Mouse (Mus musculus) urinary bladder, postnatal 10 days (tissue): ENCODE results near the gene Gpr137.
A peak's percentile ranks its signal among the peaks of the same experiment; 100 is the strongest.
"Not testable (repeated sequence)": the region's sequence is repeated elsewhere in the genome, so short reads cannot be mapped to it uniquely, and the experiment has no call there.

Experiments used
- DNase-seq: peaks from one replicate; pipeline ENCODE4 v3.0.0; 2022; ENCODE audit warnings: low spot score

Gpr137 gene

DNA sequence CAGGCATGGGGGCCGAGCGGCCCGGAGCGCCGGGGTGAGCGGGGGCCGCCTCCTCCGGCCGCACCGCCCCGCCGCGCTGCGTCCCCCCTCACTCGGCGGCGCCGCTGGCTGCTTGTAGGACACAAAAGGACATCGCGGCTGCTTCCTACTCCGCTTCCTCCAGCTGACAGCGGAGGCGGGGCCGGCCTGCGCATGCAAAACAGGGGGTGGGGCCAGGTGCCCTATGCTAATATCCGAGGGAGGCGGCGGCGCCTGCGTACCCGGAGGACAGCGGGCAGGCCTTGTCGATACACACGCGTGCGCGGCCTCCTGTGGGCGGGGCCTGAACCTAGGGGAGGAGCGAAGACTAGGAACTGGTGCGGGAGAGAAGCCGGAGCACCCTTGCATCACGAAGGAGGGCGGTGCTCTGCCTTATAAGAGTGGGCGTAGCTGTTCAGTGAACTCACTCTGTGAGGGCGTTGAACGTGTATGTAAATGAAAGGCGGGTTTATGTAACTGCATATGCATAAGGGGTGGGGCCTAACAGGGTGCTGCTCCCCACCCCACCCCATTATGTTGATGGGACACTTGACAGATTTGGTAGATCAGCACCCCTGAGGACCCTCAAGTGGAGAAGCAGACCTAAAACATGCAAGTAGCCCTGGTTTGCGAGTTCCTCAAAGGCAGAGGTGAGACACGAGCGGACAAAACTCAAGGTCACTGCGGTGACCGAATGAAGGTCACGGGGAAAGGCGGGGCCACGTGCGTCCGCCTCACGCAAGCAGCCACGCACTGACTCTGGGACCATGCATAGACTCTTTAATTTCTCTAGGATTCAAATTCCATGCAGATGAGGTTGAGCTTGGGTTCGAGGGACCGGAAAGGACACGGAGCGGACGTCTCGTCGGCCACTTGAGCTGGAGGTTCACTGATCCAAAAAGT is 20.4 kb downstream of the Gpr137 start, which contains the start of gene Esrra:
Gene Esrra, minus strand, starts transcription at position 167 of the 921 bp plus-strand sequence.
- peak; percentile 100 for DNase-seq

DNA sequence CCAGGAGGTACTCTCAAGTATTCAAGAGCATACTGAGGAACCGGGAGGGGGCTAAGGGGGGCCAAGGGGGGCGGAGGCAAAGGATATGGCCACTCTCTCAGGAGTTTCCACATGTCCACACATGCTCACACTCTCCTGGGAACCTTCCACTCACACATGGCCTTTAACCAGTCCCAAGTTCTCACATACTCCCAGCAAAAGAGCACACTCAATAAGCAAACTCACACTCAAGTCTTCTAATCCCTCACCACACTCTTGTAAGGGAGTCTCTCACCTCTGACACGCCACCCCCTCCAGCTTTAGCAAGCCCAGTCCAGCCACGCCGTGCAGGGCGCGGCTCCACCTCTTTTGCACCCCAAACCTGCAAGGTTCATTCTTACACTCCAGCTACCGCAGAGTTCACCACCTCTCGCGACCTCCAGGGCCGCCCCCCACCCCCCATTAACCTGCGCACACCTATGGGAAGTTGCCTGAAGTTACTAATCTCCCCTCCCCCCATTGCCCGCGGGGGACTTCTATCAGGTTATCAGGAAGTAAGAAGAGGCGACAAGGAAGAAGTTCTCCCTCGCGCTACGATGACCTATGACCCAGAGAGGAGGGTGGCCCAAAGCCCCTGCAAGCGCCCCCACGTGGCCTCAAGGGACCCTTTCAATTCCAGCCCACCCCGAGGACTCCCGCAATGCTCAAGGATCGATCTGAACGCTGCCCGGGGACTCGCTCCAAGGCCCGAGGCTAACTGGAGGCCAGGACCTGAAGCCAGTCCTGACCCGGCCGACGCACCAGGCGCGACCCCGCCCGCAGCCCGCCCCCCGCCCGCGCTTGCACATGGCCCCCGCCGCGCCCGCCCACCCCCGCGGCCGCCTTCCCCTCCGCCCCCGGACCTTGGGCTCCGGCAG is 21.3 kb downstream of the Gpr137 start:
- no peak for DNase-seq

DNA sequence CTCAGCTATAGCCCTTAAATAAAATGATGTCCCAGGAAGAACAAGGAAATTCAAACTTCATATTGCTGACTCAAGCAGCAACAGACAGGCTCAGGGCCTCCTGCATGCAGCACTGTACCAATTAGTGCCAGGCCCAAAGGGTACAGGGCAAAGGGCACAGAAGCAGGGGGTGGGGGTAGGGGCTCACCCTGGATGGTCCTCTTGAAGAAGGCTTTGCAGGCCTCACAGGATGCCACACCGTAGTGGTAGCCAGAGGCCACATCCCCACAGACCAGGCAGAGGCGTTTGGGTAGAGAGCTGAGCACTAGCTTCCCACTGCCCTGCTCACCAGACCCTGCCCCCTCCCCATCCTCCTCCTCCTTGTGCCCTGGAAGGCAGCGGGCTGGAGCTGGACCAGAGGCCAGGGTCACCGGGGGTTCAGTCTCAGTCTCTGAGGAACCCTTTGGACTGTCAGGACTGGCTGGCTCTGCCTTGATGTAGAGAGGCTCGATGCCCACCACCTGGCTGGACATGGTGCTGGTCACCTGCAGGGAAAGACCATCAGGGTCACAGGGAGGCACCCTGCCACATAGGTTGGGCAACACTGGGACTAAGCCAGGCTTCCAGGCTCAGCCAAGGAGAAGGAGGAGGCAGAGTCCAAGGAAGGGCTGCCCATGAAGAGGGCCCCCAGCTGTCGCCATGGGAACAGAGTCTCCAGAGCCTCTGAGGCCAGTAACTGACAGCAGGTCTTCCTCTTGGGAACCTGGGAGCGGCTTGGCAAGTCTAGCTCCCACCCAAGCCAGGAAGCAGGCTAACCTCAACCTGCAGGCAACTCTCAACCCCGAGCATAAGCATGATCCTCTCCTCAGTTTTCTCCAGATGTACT is 22.2 kb downstream of the Gpr137 start:
- no peak for DNase-seq

DNA sequence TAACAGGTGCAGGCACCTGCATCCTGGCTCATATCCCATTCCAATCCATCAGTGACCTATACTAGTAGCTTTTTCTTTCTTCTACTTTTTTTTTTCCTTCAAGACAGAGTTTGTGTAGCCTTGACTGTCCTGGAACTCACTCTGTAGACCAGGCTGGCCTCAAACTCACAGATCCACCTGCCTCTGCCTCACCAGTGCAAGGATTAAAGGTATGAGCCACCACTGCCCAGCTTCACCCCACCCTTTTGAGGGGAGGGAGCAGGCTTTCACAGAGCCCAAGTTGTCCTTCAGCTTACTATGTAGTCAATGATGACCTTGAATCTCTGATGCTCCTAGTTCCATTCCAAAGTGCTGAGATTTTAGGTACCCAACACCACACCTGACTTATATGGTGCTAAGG is 22.8 kb downstream of the Gpr137 start:
- DNase-seq: no peak

DNA sequence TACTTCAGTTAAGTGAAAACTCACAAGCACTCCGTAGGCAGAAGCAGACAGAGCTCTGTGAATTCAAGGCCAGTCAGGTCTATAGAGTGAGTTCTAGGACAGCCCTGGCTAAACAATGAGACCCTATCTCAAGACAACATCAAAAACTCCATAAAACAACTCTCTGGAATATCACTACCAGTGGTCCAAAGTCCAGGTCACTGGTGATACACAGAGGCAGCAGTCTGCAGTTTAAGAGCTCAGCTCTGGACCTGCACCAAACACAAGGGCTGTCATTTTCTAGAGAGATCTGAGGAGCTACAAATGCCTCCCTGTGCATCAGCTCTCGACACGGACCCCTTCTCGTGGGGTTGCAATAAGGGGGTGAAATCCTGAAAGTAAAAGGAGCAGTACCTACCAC is 24.0 kb downstream of the Gpr137 start:
- DNase-seq: no peak

DNA sequence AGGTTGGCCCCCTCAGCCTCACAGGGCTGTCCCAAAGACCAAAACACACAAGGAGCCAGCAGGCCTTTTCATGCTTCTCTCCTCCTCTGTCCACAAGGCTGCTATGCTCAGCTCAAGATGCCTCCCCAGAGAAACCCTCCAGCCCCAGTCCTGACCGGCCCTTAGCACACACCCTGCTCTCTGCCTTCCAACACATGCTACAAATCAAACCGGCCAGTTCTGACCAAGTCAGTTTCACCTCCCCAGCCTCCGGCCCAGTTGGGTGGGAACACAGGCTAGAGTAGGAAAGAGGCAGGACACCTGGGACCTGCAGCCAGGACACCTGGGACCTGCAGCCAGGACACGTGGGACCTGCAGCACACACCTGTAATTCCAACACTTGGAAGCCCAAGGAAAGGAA is 25.8 kb downstream of the Gpr137 start:
- no peak for DNase-seq

- DNase-seq: no peak
Measured at GRCm38 (mm10) chr19:6915276-6915675, 27.0 kb downstream of the Gpr137 start.

GRCm38 (mm10) chr19:6914540-6914939 is 27.7 kb downstream of the Gpr137 start:
- DNase-seq: no peak

DNA sequence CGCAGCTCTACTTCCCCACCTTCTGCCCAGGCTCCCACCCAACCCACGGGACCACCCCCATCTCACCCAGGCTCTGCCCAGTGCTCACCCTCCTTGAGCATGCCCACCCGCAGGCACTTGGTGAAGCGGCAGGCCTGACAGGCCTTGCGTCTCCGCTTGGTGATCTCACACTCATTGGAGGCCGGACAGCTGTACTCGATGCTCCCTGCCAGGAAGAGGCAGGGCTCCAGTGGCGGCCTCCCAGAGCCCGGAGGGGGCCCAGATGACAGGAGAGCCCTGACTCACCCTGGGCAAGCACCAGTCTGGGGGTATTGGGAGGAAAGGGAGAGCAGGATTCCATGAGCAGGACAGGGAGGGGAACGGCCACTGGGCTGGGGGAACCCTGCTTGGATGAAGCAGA is 28.3 kb downstream of the Gpr137 start:
- no peak for DNase-seq

- no peak for DNase-seq
Measured at GRCm38 (mm10) chr19:6913036-6913435, 29.2 kb downstream of the Gpr137 start.

DNA sequence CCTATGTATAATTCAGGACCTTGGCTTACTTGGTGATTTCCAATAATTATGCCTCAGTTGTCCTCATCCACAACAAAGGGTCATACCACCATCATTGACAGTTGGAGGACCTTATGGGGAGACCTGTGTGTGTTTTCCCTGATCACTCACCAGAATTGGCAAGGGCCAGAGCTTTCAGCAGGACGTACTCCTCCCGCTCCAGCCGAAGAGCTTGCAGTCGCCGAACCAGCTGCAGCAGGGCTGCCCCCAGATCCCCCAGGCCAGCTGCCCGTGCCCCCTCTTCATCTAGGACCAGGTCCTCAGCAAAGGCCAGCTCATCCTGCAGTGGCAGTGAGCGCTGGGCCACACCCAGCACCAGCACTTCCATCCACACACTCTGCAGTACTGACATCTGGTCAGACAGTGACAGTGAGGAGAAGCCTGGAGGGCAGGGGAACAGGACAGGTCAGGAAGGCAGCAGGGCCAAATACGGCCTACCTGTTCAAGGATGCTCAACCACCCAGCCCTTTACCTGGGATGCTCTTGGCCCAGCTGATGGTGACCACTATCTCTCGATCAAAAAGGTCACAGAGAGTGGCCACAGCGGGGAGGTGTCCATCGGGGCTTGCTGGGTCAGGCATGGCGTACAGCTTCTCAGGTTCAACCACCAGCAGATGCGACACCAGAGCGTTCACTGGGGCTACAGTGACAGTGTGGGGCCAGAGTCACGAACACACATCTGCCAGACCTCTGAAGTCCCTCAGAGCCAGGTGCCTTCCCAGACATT is 29.9 kb downstream of the Gpr137 start:
- no peak for DNase-seq

DNA sequence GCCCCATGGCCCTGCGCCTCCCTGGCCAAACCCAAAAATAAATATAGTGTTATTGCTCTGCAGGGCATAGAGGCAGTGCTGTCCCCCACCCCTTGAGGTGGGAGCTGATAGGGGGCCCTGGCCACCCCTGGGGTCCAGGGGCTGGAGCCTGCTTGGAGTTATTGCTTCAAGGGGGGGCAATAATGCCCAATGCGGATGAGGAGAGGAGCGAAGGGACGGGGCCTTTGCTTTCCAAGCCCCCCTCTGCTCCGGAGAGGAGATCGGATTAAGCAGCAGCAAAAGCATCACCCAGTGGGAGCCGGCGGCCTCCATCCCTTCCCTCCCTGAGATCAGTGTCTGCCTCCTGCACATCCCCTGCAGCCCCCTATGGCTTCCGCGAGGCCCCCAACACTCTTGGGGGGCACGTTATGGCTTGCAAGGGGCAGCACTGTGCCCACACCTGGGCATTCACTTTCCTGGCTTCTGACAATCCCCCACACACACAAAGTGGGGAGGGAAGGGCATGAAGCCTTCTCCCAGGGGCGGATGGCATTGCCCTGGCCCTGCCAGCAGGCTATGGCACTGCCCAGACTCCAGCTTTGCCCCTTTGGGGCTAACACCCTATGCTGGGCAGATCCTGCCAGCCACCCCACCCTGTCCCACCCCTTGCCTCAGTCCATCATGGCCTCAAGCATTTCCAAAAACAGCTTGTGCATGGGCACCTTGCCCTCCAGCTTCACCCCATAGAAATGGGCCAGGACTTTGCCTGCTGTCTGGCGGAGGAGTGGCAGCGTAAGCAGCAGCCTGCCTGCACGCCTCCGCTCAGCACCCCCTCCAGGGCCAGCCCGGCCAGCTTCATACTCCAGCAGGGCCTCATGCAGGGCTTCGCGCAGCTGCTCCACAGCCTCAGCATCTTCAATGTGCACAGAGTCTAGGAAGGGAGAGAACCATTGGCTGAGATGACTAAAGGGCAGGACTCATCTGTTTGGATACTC is 30.9 kb downstream of the Gpr137 start:
- no peak for DNase-seq

DNA sequence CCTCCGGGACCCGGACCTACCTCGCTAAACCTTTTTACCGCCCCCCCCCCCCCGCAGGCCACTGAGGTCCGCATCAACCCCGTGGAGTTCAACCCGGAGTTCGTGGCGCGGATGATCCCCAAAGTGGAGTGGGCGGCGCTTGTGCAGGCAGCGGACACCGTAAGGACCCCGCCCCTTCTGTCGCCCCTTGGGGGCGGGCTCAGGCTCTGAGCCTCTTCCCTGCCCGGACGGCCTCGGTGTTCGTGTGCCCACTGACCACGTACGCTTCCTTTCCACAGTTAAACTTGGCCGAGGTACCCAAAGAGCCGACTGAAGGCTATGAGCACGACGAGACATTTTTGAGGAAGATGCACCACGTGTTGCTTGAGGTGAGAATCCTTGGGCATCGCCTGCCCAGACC is 32.0 kb downstream of the Gpr137 start:
- DNase-seq: not testable (repeated sequence)

DNA sequence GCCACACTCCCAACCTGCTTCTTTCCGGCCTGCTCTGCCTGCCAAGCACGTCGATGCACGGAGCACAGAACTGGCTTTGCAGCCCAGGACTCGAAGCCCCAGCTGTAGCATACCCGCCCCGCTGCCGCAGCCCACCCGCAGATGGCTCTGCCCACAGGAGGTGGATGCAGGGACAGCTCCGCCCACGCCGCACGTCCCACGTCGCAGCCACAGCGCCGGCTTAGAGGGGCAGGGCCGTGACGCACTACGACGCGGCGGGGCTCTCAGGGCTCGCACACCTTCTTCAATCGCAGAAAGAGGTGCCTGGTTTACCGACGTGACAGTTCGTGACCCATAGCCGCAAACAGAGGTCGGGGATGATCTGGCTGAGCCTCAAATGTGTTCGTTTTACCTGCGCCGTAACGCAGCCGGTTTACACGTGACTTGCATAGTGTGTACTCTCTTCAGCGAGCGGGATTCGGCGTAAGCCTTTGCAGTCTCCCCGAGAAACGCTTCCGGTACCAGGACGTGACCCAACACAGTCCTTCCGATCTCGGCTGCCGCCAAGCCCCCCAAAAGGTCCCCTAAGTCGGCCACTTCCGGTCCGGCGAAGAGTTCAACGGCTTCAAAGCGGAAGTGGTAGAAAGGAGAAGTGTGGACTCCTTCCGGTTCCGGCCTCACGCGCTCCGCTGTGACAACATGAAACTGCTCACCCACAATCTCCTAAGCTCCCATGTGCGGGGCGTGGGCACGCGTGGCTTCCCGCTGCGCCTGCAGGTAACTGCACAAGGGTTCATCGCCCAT is 32.6 kb downstream of the Gpr137 start, which contains the start of the genes Trmt112 and Prdx5:
Gene Trmt112, plus strand, starts transcription at position 192 of the 783 bp plus-strand sequence.
Gene Prdx5, minus strand, starts transcription at position 600 of the 783 bp plus-strand sequence.
- peak; percentile 66 for DNase-seq

- no peak for DNase-seq
Measured at GRCm38 (mm10) chr19:6909021-6909420, 33.3 kb downstream of the Gpr137 start.

DNA sequence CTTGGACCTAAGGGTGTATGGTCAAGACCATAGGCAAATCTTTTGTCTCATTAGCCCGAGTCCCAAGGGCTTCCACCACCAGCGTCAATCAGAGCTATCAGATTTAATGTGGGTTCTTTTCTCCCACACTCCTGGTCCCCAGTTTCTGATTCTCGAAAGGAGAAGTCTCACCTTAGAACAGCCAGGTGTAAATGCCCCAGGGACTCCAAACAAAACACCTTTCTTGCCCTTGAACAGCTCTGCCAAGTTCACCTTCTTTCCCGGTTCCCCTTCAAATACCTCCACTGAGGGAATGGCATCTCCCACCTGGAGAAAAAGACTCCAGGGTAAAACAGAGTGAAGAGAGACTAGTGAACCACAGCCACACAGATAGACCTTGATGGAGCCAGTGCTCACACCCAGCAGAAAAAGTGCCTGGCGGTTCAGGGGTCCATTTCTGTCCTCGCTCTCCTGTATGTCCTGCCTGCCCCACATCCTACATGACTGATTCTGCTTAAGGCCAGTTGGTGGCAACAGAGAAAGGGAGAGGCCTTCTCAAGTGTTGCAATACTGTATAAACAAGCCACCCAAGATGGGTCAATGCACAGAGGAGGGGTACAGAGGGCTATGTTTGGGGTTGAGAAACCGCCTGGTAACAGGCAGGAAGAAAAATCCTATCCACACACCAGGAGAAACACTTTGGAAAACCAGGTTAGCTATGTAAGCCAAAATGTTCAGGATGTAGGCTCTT is 34.3 kb downstream of the Gpr137 start:
- no peak for DNase-seq

- no peak for DNase-seq
Measured at GRCm38 (mm10) chr19:6907094-6907493, 35.2 kb downstream of the Gpr137 start.

DNA sequence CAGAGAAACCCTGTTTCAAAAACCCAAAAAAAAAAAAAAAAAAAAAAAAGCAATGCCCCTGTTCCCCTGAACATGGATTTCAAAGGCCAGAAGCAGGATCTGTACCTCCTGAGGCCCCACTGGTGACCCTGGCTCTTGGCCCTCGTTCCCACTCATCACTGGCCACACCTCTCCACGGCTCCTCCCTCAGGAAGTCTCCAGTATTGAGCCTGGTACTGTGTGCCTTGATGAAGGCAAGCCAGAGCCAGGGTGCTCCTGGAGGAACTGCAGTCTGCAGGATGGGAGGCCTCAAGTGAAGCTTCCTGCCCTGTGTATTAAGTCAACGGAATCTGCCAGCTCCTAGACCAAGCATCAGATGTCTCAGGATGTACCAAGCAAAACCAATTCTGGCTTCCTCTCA is 36.1 kb downstream of the Gpr137 start:
- DNase-seq: no peak
